Mouse (Mus musculus): ENCODE results near the gene Itih1.
A peak's percentile ranks its signal among the peaks of the same experiment; 100 is the strongest.

The Itih1 gene

GRCm38 (mm10) chr14:30943038-30943437 is at the start of gene Itih1:
Itih1 (minus strand) TSS chr14:30943289.
- no peak for ATAC-seq (ENCODE audit: insufficient number of reproducible peaks, low FRiP score, low TSS enrichment)

DNA sequence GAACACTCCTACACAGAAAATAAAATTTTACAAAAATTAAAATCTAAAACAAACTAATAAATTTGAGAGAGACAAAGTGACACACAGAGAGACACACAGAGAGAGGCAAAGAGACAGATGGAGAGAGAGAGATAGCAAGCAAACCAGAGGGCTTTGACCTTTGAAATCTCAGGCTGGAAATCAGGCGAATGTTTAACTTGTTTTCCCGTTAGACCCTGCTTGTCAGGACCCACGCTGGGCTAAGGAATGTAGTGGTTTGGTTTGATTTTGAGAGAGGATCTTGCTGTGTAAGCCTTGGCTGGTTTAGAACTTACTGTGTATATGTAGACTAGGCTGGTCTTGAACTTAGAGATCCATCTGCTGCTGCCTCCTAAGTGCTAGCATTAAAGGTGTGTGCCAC is 33.1 kb upstream of the Itih1 start:
- no peak for ATAC-seq (ENCODE audit: insufficient number of reproducible peaks, low FRiP score, low TSS enrichment)

DNA sequence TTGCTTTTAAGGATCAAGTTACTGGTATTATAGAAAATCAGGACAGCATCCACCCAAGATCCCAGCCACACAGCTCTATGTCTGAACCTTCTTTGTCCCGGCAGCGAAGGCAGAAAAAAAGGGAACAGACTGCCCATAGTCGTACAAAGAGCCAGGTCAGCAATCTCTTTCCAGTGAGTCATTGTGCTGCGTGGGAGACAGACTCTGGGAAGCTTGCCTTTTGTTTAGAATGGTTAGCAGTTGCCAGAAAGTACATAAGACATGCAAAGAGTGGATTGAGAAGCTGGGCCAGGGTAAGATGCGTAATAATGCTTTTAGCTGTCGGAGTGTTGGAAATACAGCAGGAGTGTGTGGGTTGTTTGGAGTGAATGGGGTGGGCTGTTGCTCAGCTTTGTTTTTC is 31.1 kb upstream of the Itih1 start:
- no peak for ATAC-seq (ENCODE audit: insufficient number of reproducible peaks, low FRiP score, low TSS enrichment)

GRCm38 (mm10) chr14:30960366-30960765 is 17.3 kb upstream of the Itih1 start:
- ATAC-seq (ENCODE audit: insufficient number of reproducible peaks, low FRiP score, low TSS enrichment): no peak

- ATAC-seq (ENCODE audit: insufficient number of reproducible peaks, low FRiP score, low TSS enrichment): no peak
Observed at GRCm38 (mm10) chr14:30959031-30959430, 15.9 kb upstream of the Itih1 start.

DNA sequence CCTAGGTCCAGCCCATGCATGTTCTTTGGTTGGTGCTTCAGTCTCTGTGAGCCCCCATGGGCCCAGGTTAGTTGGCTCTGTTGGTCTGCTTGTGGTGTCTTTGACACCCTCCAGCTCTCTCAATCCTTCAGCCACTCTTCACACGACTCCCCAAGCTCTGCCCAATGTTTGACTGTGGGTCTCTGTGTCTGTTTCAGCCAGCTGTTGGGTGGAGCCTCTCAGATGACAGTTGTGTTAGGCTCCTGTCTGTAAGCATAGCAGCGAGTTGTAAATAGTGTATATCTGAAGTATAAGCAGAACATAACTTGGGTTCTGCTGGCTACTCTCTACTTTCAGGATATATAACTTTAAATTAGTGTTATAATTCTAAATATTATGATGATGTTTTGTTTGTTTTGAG is 15.4 kb upstream of the Itih1 start:
- ATAC-seq (ENCODE audit: insufficient number of reproducible peaks, low FRiP score, low TSS enrichment): no peak

DNA sequence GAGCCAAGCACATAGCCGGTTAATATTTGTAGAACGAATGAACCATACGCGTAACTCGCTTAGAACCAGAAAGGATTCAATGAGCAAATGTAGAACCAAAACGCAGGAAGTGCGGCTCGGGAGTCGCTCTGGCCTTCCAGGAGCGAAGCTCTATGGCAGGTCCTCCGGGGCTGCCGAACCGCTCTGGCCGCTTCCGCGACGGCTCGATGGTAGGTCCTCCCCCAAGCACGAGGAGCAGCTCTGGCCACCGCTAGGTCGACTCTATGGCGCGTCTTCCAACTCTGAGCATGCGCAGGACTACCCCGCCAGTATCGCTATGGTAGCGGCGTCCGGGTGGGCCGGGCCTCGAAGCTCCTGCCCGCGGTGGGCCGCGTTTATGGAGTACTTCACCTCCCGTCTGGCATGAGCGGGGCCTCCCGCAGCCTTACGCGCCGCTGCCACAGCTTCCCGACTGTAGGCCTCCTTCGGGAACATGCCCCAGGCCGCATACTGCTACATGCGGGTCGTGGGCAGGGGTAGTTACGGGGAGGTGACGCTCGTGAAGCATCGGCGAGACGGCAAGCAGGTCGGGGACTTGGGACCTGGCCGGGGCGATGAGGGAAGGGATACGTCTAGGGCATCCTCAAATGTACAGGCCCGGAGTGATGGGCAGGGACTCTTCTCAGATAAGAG is 8.2 kb upstream of the Itih1 start, which contains the start of gene Nek4:
Gene Nek4 (plus strand): TSS at position 224 of the 672 bp plus-strand sequence.
- peak; percentile 96 for ATAC-seq (ENCODE audit: insufficient number of reproducible peaks, low FRiP score, low TSS enrichment)

- ATAC-seq (ENCODE audit: insufficient number of reproducible peaks, low FRiP score, low TSS enrichment): no peak
Observed at GRCm38 (mm10) chr14:30949986-30950385, 6.9 kb upstream of the Itih1 start.

DNA sequence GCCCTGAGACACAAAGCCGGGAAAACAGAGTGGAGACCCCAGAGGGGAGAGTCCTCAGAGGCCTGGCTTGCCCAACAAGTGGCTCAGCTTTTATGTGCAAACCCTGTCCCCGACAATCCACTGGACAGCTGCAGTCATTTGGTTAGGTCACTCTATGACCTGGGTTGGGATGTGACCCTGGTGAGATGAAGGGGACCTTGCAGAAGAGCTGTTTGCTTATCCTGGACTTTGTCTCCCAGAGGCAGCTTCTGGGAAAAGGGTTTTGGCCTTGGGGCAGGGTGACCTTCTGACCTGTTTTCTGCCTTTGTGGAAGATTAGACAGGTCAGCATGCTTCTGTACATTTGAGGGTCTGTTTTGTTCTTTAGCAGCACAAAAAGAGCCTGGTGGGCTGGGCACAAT is 1.7 kb upstream of the Itih1 start:
- no peak for ATAC-seq (ENCODE audit: insufficient number of reproducible peaks, low FRiP score, low TSS enrichment)

DNA sequence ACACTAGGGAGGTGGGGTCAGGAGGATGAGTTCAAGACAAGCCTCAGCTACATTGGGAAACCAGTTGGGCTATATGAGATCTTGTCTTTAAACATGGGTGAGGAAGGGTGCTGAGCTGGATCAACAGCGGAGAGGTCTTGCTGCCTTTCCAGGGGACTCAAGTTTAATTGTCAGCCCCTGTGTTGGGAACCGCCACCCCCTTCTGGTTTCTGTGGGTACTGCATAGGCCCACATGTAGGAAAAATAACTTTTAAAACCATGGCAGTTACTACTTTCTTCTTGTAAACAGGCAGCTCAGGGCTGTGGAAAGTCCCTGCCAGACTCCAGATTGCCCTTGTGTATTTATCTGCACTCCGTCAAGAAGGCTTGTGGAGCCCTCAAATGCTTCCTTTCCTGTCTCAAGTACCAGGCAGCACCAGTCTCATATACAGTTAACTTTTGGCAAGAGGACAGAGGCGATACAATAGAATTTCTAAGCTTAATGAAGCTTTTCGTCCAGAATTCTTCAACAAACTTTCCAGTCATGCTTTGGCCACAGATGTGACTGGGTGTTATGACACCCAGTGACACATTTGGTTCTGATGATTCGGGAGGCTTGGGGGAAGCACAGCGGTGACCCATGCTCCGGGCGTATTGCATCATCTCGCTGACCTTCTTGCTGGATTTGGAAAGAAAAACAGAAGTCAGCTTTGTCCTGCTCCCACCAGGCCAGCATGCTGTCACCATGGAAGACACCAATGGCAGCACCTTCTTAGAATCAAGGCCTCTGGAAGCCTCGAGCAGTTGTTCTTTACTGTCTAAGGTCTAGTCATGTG is 978 bp upstream of the Itih1 start:
- no peak for ATAC-seq (ENCODE audit: insufficient number of reproducible peaks, low FRiP score, low TSS enrichment)

- no peak for ATAC-seq (ENCODE audit: insufficient number of reproducible peaks, low FRiP score, low TSS enrichment)
Observed at GRCm38 (mm10) chr14:30942254-30942653, 835 bp downstream of the Itih1 start.

DNA sequence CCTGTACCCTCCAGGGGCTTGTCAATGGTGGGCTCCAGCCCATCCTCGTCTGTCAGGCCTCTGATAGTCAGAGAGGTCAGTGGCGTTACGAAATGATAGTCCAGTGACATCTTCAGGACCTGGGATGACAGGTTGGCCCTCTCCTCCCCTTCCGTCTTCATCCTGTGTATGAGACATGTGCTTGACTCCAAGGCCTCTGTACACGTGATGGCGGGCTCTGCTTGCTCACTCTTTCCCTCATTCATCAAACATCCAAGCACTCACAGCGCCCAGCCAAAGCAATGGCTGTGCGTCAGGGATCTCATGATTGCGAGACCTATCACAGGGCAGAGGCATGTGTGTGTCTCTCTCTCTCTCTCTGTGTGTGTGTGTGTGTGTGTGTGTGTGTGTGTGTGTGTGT is 9.7 kb downstream of the Itih1 start:
- ATAC-seq (ENCODE audit: insufficient number of reproducible peaks, low FRiP score, low TSS enrichment): no peak

- ATAC-seq (ENCODE audit: insufficient number of reproducible peaks, low FRiP score, low TSS enrichment): no peak
Observed at GRCm38 (mm10) chr14:30930386-30930785, 12.7 kb downstream of the Itih1 start.

DNA sequence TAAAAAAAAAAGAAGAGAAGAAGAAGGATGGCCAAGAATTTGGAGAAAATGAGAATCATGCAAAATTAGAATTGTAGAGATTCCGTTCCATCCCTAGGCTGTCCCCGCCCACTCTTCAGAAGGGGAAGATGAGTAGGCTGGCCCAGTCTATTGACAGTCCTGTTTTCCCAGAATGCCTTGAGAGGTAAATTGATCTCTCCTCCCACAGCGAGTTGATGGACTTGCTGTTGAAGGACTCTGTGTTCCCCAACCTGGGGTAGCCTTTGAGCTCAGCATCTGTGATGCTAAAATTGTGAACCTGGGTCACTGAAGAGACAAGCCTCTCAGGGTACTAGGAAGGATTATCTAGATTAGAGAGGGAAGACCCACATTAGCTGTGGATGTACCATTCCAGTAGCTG is 17.6 kb downstream of the Itih1 start:
- no peak for ATAC-seq (ENCODE audit: insufficient number of reproducible peaks, low FRiP score, low TSS enrichment)

- peak; percentile 22; the same call in 1 of the 2 replicates for ATAC-seq (ENCODE audit: insufficient number of reproducible peaks, low FRiP score, low TSS enrichment)
Observed at GRCm38 (mm10) chr14:30923375-30924105, 19.5 kb downstream of the Itih1 start, which contains the start of gene Itih3. Itih3 (minus strand) TSS chr14:30923760.

GRCm38 (mm10) chr14:30922053-30922670 is 20.9 kb downstream of the Itih1 start:
- ATAC-seq (ENCODE audit: insufficient number of reproducible peaks, low FRiP score, low TSS enrichment): no peak

- no peak for ATAC-seq (ENCODE audit: insufficient number of reproducible peaks, low FRiP score, low TSS enrichment)
Observed at GRCm38 (mm10) chr14:30916516-30916915, 26.6 kb downstream of the Itih1 start.

DNA sequence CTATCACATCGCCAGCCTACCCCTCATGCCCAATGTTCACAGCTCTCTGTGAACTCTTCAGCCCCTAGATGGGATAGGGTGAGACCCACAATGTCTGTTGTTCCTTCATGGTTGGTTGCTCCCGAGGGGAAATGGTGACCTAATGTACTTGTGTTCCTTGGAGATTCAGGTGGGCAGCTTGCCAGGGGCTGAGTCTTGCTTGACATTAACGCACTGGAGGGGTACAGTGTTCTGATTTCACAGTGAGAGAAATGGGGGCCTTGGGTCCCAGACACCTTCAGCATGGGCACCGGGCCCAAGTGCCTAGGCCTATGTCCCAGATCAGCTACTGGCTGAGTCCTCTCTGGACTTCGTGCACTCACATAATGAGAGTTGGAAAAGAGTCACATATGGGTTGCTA is 29.7 kb downstream of the Itih1 start:
- ATAC-seq (ENCODE audit: insufficient number of reproducible peaks, low FRiP score, low TSS enrichment): no peak

DNA sequence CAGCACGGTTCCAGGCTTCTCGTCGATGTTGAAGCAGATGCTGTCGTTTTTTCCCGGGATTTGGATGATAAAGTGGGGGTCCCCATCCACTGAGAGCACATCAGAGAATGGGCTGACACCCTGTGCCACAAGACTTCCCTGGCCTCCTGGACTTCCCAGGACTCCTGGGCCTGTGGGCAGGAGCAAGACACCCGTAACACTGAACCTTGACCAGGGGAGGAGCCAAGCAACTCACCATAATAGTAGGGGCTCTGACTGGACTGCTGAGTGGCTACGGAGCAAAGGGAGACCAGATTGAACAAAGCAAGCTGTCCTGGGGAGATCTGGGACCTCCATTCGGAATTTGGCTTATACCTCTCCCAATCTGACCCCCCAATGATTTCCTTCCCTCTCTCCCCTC is 30.4 kb downstream of the Itih1 start:
- no peak for ATAC-seq (ENCODE audit: insufficient number of reproducible peaks, low FRiP score, low TSS enrichment)

- ATAC-seq (ENCODE audit: insufficient number of reproducible peaks, low FRiP score, low TSS enrichment): no peak
Observed at GRCm38 (mm10) chr14:30911141-30911540, 31.9 kb downstream of the Itih1 start.
